Mouse (Mus musculus) liver, embryonic 14.5 days (tissue): Measurements from ENCODE around the gene Sppl3. TPM values are rescaled to one million over a fixed set of nuclear protein-coding genes. Genes with fewer than 3 reads are reported as not detected.

Experiments
- ATAC-seq: fragments of 200-750 bp; cut with Nextera tagmentation; 2 replicates; pipeline ENCODE4 v1.8.0; 2017; ENCODE audit warnings: moderate number of reproducible peaks, mild to moderate bottlenecking, moderate library complexity; ENCODE audit not compliant: insufficient read depth
- DNase-seq, 3 experiments: peaks; one replicate each; pipeline ENCODE4 v3.0.0-alpha.2; 2012 to 2013; ENCODE audit warnings: low read depth in 3 of 3, low spot score in 3 of 3
- H3K27ac ChIP-seq: fragments of 300-500 bp; sonication (generic); 2 replicates; pipeline ENCODE4 v1.5.1; 2014; ENCODE audit warnings: moderate library complexity, mild to moderate bottlenecking, control low read depth, inconsistent platforms
- H3K27me3 ChIP-seq: fragments of 300-500 bp; sonication (generic); 2 replicates; pipeline ENCODE4 v1.6.1; 2014; ENCODE audit warnings: mild to moderate bottlenecking, low read length, moderate library complexity; ENCODE audit not compliant: control insufficient read depth, insufficient read depth
- H3K36me3 ChIP-seq: fragments of 300-500 bp; sonication (generic); replicated peaks from 2 replicates; pipeline ENCODE4 v1.6.1; 2014; ENCODE audit warnings: low read depth; ENCODE audit not compliant: control insufficient read depth, insufficient read depth
- H3K4me1 ChIP-seq, 2 experiments: fragments of 200-500 bp in 1 of 2; fragments of 300-500 bp in 1 of 2; sonication (generic) in 1 of 2; replicated peaks; 2 replicates each; pipeline ENCODE4 v1.6.1; 2012 to 2014; ENCODE audit warnings: antibody characterized with exemption in 1 of 2, inconsistent platforms in 1 of 2, low read length in 1 of 2; ENCODE audit not compliant: control insufficient read depth in 2 of 2, insufficient read depth in 2 of 2
- H3K4me2 ChIP-seq: fragments of 300-500 bp; sonication (generic); 2 replicates; pipeline ENCODE4 v1.6.1; 2014; ENCODE audit warnings: low read depth, mild to moderate bottlenecking, control low read depth, moderate library complexity
- H3K4me3 ChIP-seq, 2 experiments: fragments of 200-500 bp in 1 of 2; fragments of 300-500 bp in 1 of 2; sonication (generic) in 1 of 2; 2 replicates each; pipeline ENCODE4 v1.5.1; 2012 to 2014; ENCODE audit warnings: low read depth in 2 of 2, low read length in 2 of 2, mild to moderate bottlenecking in 2 of 2, control low read depth in 1 of 2, inconsistent platforms in 1 of 2, moderate library complexity in 1 of 2; ENCODE audit not compliant: insufficient read depth in 1 of 2
- H3K9ac ChIP-seq: fragments of 300-500 bp; sonication (generic); replicated peaks from 2 replicates; pipeline ENCODE4 v1.6.1; 2014; ENCODE audit warnings: mild to moderate bottlenecking, control low read depth, moderate library complexity
- H3K9me3 ChIP-seq: fragments of 300-500 bp; sonication (generic); 2 replicates; pipeline ENCODE4 v1.6.1; 2016; ENCODE audit warnings: low read length, mixed read lengths; ENCODE audit not compliant: control insufficient read depth
- CTCF ChIP-seq: IDR thresholded peaks from 2 replicates; pipeline ENCODE4 v1.5.1; 2016; ENCODE audit warnings: antibody characterized with exemption, low read depth, control low read depth
- EP300 ChIP-seq: IDR thresholded peaks from 2 replicates; pipeline ENCODE4 v1.6.1; 2016; ENCODE audit warnings: antibody characterized with exemption, low read depth
- whole genome bisulfite sequencing: fragments of 180-500 bp; shearing (Covaris S2); extraction: QIAGEN DNeasy Blood & Tissue Kit; methylation state at CpG from one replicate; pipeline ENCODE4 v1.1.7; 2014; ENCODE audit not compliant: insufficient replicate concordance; 5-methylcytosine and 5-hydroxymethylcytosine counted together
- polyA plus RNA-seq, 2 experiments: library from polyadenylated mRNA; depleted of rRNA in 1 of 2; stranded (reverse) in 1 of 2; unstranded in 1 of 2; fragments of >200 nt; fragmentation: Nextera tagmentation in 1 of 2; extraction: Ambion mirVana in 1 of 2; gene quantifications; 2 replicates each; pipeline versions ENCODE4 v1.2.1 to v1.2.3; 2012 to 2014

Sppl3 gene
- polyA plus RNA-seq, 2 experiments: 5.4 to 17.2 TPM

DNA sequence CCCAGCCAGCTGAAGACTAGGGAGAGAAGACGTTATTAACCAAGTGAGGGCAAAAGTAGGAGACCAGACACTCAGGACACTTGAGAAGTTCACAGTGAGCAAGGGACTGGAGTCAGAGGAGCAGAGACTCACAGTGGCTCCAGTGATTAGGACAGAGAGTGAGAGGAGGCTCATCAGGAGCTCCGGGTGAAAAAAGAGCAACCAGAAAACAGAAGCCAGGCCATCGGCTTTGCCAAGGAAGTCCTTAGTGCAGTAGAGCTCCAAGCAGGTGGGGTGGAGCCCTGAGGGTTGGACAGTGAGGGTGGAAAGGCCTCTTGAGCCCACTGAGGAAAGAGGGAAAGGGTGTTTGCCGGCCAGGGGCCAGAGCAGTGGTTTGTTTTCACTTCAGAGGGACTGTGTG, 7.9 kb downstream of the Sppl3 start:
- TF ChIP-seq EP300 (no peak), CTCF (no peak)
- ATAC-seq (peak; percentile 46; the same call in 1 of the 2 replicates), DNase-seq (no peak)
- WGBS: 4% methylated on average over 4 of the region's 4 CpGs
- Histone ChIP-seq H3K9ac (peak overlapping the region; percentile 28), H3K27me3 (no peaks in the 10 kb centered on the region), H3K4me3 (peak overlapping the region; percentile 10 to 49), H3K27ac (peak overlapping the region; percentile 54), H3K9me3 (no peaks in the 10 kb centered on the region), H3K4me2 (peak overlapping the region; percentile 61), H3K36me3 (no peaks in the 10 kb centered on the region), H3K4me1 (peaks cover 41 to 42% of the 10 kb centered on the region in 2 experiments)

DNA sequence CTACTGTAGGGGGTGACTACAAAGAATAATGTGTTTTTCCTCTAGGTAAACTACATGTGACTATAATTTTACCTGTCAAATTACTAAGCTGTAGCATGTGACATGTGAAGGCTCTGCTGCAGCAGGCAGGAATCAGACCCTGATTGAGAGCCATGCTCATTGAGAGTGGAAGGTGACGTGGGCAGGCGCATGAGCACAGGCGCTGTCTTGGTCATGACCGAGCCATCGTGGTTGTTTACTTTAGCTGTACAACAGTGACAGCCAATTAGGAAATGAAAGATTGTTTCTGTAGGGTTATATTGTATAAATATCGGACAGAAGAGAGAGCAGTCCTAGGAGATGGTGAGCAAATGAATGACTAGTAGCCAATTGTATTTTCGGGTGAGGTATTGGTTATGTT, 11.1 kb downstream of the Sppl3 start:
- Histone ChIP-seq H3K9me3 (no peaks in the 10 kb centered on the region), H3K27me3 (no peaks in the 10 kb centered on the region), H3K36me3 (no peaks in the 10 kb centered on the region), H3K9ac (no peak overlapping the region), H3K4me3 (no peak overlapping the region), H3K4me1 (peaks cover 24 to 31% of the 10 kb centered on the region in 2 experiments), H3K4me2 (no peak overlapping the region), H3K27ac (no peak overlapping the region)
- TF ChIP-seq CTCF (no peak), EP300 (no peak)
- WGBS: 85% methylated on average over 7 of the region's 7 CpGs
- DNase-seq: no peak
- no peak for ATAC-seq

DNA sequence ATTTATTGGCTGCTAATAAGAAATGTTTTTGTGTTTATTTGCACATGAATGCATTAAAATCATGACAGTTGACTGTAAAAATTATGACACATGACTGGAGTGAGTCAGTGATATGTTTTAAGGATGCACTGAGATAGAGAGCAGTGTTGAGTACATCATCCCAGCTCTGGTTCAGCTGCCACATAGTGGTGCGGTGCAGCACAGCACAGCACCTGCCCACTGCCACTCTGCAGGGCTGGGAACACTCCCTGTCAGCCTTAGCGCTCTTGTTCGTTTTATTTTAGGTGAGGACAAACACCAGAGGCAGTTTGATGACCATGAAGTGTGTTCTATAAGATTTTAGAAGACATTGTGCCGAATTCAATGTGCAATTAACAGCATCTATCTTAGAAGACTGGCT, 15.2 kb downstream of the Sppl3 start:
- H3K4me3 ChIP-seq: no peak overlapping the region
- DNase-seq (no peak), ATAC-seq (no peak)
- H3K4me1 ChIP-seq: peaks cover 0 to 11% of the 10 kb centered on the region in 2 experiments; a peak in 2 of 4 replicates
- H3K36me3 ChIP-seq: no peaks in the 10 kb centered on the region
- H3K4me2 ChIP-seq: no peak overlapping the region
- no peak overlapping the region for H3K27ac ChIP-seq
- H3K9ac ChIP-seq: no peak overlapping the region
- no peaks in the 10 kb centered on the region for H3K27me3 ChIP-seq
- H3K9me3 ChIP-seq: no peaks in the 10 kb centered on the region
- WGBS: 78% methylated on average over 4 of the region's 4 CpGs
- TF ChIP-seq CTCF: 0 out of 2 replicates have a peak, but pooled peaks have one; percentile 21
- no peak for TF ChIP-seq EP300

DNA sequence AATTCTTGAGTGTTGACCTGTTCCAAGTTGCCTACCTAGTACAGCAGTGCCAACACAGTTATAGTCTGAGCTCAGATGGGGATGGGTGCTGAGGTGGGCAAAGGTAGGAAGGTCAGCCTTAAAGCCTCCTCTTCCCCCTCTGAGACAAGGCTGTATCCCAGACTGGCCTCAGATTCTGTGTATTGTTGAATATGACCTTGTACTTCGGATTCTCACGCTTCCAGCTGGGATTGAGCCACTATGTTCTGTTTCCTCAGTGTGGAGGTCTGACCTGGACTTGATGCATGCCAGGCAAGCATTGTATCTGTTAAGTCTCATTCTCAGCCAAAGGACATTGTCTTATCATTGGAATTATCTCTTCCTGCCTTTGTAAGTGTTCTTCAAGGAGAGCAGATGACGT, 16.2 kb downstream of the Sppl3 start:
- 70% methylated on average over 3 of the region's 3 CpGs for WGBS
- peaks cover 0 to 13% of the 10 kb centered on the region in 2 experiments; a peak in 3 of 4 replicates for H3K4me1 ChIP-seq
- DNase-seq (no peak), ATAC-seq (no peak)
- TF ChIP-seq EP300 (no peak), CTCF (no peak)
- no peaks in the 10 kb centered on the region for H3K27me3 ChIP-seq
- no peak overlapping the region for H3K9ac ChIP-seq
- no peak overlapping the region for H3K4me3 ChIP-seq
- H3K27ac ChIP-seq: no peak overlapping the region
- no peaks in the 10 kb centered on the region for H3K36me3 ChIP-seq
- H3K9me3 ChIP-seq: no peaks in the 10 kb centered on the region
- no peak overlapping the region for H3K4me2 ChIP-seq

DNA sequence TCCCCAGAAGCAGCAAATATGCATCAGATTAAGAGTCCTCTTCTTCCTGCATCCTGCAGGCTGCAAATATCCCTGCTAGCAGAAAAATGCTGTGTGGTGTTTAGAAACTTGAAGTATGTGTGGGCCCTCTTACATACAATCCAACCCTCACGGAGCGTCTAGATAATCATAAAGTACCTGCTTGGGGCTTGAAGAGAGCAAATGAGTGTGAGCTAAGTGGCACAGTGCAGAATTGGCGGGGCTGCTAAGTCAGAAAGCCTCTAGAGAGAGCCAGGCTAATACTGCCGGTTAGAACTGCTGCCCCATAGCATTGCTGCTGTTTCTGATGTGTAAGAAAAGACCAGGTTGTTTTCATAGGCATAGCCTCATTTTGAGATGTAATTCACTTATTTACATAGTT, 18.0 kb downstream of the Sppl3 start:
- Histone ChIP-seq H3K4me3 (no peak overlapping the region), H3K9ac (no peak overlapping the region), H3K27ac (no peak overlapping the region), H3K9me3 (no peaks in the 10 kb centered on the region), H3K36me3 (no peaks in the 10 kb centered on the region), H3K4me1 (peaks cover 10 to 28% of the 10 kb centered on the region in 2 experiments), H3K4me2 (no peak overlapping the region), H3K27me3 (no peaks in the 10 kb centered on the region)
- TF ChIP-seq EP300: no peak
- TF ChIP-seq CTCF: no peak
- DNase-seq (no peak), ATAC-seq (no peak)
- 87% methylated on average over 4 of the region's 4 CpGs for WGBS
